Mouse (Mus musculus) left cerebral cortex, postnatal 36 days (tissue): ENCODE results near the gene Itgb6. TPM values are rescaled to one million over a fixed set of nuclear protein-coding genes. Genes with fewer than 3 reads are reported as not detected.

Experiments
- DNase-seq, 2 experiments: peaks; one replicate each; pipeline ENCODE4 v3.0.0; 2021 to 2022; ENCODE audit warnings: low spot score in 2 of 2, mixed read lengths in 1 of 2
- intact Hi-C: fragments of 180-260 bp; cut with DNase I; formaldehyde crosslinking; loops from one replicate; pipeline ENCODE4 v1.15.1; 2025
- total RNA-seq, 2 experiments: library from RNA; stranded (reverse); gene quantifications; 2 replicates each; pipeline ENCODE4 v1.2.3; 2021

Gene Itgb6
- total RNA-seq, 2 experiments from 2014 or later, result 0.10 TPM; not detected in 1

DNA sequence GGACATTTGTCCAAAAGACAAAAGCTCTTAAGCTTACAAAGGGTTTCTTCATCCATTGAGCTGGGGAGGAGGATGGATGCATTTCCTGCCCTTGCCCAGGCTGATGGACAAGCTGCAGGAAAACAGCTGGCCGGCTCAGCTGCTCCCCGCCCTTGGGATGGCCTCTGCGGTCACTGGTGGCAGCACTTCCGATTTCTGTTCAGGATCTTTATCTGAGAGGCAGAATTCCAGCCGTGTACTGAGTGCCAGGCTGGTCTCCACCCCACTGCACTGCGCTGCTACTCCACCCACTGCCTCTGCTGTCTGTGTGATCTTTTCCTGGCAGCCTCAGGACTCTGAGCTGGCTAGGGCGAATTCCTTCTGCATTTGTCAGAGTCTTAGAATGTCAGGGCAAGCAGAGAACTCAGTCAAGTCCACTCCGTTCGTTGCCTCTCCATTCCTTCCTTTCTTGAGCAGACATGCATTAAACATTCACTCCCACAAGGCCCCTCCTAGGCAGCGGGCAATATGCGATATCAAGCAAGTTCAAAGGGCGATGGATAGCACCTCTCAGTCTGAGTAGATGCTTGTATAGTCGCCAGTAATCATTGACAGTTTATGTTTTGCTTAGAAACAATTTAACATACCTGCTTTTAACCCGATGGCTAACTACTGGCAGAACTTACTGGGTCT lies 33.4 kb downstream of the Itgb6 start:
- DNase-seq, result no peak
- intact Hi-C loops, result no loop called here

DNA sequence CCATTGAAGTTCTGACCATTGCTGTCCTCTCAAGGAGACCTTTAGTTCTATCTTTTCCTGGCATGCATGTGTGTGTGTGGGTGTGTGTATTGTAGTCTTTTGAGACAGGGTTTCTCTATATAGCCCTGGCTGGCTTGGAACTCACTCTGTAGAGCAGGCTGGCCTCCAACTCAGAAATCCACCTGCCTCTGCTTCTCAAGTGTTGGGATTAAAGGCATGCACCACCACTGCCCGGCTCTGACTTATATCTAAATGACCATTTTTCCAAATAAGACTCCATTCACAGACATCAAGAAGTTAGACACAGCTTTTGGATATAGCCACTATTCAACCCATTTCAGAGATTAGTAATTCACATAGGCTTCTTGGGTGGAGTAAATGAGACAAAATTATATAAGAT lies 34.3 kb downstream of the Itgb6 start:
- DNase-seq, result no peak
- intact Hi-C loops, result no loop called here

DNA sequence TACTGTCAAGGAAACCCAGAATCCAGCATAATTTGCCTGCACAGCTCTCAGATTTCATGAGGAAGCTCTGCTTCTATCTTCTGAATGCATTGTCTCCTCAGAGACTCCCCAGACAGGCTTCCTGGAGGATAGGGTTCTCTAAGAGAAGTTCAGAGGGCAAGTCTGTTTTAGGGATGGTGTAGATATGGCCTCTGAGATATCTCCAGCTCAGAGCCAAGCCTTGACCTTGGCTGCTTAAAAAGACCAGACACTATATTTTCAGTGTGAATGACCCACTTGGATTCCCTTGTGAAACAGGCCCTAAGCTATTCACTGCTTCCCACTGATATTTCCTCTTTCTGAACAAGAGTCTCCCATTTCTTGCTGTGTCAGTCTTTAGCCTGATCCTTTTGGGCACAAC lies 36.5 kb downstream of the Itgb6 start:
- DNase-seq, result no peak
- intact Hi-C loops, result no loop called here

DNA sequence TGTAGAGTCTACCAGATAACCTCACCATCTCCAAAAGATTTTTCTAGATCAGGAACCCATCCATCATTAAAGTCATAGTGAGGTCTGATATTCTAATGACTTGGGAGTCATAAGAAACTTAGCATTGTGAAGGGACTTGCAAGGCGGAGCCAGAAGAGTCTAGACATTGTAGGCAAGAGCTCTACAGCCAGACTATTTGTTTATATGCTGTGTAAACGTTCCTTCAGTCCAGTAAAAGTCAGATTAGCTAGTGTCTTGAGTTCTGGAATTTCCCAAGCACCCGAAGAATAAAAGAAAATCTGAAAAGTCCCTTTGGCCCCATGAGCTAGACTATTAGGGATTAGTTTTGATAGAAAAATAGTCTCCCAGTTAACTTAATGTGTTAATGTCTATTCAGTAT lies 38.3 kb downstream of the Itgb6 start:
- no peak for DNase-seq

DNA sequence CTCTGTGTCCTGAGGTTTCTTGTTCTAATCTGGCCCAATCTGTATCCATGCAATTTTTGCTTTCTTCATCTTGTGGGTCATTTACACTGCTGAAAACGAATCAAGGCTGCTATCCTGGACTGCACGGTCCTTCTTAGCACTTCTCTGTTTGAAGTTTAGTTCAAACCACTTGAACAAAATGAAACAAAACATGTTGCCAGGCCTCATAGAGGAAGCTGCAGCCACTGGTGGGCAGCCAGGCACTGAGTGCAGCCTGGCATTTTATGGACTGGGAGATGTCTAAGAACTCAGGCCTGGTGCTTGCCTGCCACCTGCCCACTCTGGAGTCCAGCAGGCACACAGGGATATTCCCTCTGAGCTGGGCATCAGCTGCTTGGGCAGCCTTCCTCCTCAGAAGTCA lies 39.9 kb downstream of the Itgb6 start:
- no peak for DNase-seq
- intact Hi-C loops, result no loop called here

More for the DNA sequence above, 38.3 kb downstream of the Itgb6 start:
- intact Hi-C loops, result no loop called here

DNA sequence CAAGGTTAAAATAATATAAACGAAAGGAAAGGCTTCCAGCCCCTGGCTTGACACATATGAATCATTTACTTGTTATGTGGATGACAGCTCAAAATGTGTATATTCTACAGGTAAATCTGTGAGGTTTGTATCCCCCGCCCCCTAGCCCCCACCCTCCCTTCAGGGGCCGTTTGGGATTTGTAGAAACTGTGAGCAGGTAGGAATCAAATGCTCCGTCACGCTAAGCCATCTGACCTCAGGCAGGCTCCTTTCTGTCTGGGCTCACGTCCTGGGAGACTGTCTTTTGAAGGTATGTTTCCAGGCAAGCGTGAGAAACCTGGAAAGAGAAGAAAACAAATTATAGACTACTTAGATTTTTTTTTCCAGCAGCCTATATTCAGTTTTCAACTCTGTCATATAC lies 48.0 kb downstream of the Itgb6 start:
- DNase-seq, result no peak
- intact Hi-C loops, result no loop called here

DNA sequence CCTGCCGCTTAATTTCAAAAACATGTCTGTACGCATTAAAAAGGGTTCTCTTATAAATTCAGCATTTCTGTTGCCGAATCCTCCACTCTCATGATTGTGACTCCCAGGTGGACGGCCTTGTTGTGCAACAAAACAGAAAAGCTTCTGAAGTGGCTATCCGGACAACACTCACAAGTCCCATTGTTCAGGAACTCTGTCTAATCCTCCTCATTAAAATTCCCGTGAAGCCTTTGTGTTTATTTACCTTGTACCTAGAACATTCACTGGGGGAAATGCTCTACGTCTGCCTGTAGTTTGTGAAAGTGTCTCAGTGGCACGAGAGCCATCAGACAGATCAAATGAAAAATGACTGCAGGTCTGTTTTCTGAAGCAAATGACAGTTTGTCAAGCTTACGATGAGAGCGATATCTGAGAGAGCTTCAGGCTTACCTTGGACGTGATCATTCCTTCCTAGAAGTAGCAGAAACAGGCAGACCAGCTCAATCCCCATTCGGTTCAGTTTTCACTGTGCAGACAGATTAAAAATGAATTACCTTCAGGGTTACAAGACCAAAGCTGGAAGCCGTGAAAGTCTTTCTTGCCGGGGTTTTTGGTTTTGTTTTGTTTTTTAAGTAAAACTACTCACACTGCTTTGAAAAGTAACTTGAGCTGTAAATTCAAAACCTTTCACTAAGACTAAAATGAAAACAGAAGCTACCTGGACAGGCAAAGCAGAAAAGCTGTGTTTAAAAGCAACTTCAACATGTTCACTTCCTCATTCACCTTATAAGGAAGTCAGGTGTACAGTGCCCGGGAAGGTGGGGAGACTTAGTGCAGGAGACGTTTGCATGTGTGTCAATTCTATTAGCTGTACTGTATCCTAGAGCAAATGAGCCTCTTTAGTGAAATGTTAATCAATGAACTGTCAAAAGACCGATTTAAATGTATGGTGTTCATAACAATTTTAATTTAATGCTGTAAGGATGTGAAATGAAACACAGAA lies 49.2 kb downstream of the Itgb6 start:
- intact Hi-C loops, result no loop called here
- DNase-seq, result no peak

DNA sequence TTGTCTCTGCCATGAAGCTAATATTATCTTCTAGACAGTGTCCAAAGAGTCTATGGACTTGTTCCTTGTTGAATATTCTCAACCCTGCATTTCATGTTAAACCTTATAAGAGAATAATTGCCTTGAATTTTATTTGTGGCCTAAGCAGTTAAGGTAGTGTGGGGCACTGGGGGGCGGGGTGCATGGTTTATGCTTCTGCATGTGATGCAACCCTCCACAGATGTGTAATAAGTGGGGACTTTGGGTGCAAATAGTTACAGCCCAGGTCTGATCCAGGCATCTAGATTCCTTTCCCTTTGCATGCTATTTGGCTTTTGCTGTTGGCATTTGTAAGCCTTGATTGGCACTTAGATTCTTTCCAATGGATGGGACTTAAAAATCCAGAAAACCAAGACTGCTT lies 51.2 kb downstream of the Itgb6 start:
- no peak for DNase-seq
- intact Hi-C loops, result no loop called here

DNA sequence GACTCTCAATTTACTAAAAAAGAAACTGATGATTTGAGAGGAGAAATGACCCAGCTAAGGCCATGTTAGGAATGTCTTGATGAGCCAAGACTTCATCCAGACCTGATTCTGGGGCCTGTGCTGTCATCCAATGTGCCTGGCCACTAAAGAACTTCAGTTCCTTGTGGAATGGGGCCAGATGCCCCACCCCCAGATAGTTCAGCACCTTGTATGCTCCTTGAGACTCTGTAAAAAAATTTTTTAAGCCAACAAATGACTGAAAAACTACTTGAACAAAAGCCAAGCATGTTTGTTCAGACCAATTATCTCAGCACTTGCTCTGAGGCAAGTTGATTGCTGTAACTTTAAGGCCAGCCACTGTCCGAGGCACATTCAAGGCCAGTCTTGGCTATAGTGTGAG lies 59.4 kb downstream of the Itgb6 start:
- intact Hi-C loops, result no loop called here
- no peak for DNase-seq

DNA sequence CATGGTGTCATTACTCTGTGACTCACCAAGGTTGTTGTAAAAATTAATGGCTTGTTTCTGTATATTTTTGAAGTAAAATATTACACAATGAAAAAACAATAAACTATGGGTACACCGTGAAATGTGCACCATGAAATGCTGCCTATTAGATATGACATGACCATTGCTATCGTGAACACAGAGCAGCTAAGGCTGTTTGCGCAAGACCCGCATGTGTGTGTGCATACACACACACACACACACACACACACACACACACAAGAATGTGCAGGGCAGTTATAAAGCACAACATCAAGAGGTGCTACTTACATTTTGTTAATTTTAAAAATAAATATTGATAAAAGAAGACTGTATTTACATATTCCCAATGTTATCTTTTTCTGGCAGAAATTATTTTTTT lies 62.5 kb downstream of the Itgb6 start:
- intact Hi-C loops, result no loop called here
- no peak for DNase-seq

DNA sequence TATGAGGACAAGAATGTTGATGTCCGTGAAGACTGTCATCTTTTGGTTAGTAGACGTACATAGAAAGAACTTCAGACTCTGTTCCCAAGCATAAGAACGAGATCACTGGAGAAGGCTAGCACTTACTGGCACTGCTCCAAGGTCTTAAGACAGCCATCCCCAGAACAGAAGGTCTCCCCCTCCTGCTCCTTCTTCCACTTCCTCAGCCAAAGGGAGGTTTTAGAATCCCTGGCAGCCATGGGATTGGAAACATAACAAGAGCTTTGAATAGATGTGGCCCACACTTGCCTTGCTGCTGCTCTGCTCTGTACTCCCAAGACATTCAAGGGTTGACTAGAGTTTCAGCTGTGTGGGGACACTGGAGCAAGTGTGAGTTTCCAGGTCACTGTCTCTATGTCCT lies 63.5 kb downstream of the Itgb6 start:
- no peak for DNase-seq
- intact Hi-C loops, result no loop called here

DNA sequence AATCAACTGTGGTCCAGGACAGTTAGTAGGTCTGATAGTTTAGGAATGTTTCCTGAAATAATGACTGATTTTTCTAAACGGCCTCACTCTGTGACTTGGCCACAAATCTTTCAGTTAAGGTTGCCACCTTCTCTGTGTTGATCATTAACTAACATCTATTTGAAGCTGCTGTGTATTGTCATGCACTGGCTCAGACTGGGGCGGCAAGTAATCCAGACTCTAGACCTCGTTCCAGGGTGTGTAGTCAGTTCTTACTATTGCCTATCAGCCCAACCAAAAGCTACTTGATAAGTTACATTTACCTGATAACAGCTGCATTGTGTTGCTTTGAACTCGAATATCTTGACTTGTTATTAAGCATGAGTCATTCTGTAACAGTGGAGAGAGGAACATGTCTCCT lies 67.6 kb downstream of the Itgb6 start:
- DNase-seq, result no peak
- intact Hi-C loops, result no loop called here

DNA sequence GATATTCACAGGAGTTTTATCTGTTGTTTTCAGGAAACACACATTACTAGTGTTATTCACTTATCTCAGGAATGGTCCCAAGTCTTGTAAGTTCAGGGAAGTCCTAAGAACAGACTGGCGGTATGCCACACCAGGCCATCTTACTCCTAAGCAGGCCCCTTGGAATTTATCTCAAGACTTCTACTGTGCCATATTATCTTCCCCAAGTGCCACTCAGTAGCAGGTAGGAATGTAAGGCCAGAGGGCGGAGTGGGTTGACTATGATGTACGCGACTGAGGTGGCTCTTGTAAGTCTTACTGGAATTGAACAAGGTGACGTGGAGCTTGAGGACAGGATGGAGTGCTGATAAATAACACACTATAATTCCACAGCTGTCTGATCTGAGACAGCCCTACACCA lies 72.3 kb downstream of the Itgb6 start:
- intact Hi-C loops, result no loop called here

DNA sequence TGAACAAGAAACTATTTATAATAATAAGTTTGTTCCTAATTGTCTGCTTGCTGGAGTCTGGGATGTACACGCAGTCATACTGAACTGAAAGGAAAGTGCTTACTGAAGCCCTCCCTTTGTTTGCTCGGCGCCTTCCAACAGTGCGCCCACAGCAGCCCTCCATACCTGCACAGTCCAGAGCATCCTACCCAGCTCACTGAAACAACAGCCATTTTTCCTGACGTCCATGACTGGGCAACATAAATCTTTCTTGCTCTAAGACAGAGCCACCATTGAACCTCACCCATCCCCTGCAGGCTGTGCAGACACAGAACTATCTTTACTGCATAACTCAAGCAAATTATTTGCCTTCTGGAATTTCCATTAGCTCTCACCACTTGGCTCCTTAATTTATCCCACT lies 74.8 kb downstream of the Itgb6 start:
- intact Hi-C loops, result no loop called here
- DNase-seq, result no peak

More for the DNA sequence above, 72.3 kb downstream of the Itgb6 start:
- no peak for DNase-seq

DNA sequence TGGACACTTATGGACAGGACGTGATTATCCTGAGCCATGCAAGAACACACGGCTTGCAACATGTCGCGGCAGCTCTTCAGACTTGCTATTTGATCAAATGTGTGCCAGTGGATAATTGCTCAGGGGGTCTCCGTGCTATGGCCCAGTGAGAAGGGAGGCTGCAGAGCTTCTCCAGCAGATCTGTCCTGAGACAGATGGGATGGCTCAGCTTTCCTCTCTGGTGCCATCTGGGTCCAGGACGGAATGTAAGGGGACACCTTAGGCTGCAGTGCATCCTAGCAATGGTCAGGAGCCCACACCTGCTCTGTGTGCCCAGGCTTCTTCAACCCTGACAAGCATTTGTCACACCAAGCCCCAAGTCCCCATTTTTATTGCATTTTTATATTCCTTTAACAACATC lies 75.9 kb downstream of the Itgb6 start:
- no peak for DNase-seq
- intact Hi-C loops, result no loop called here

DNA sequence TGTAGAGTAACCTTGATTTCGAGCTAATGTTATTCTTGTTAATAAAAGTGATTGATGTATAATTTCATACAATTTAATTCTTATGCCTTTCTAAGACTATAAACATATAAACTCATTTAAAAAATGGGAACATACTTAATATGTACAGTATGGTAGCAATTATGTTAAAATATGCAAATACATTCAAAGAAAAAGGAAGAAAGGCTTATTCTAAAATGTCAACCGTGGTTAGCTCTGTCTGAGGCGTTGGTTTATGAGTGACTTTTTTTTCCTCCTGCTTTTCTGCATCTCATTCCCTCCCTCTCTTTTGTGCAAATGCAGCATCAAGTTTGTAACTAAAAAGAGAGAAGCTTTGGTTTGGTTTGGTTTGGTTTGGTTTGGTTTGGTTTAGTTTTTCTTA lies 79.0 kb downstream of the Itgb6 start:
- intact Hi-C loops, result no loop called here
- no peak for DNase-seq

DNA sequence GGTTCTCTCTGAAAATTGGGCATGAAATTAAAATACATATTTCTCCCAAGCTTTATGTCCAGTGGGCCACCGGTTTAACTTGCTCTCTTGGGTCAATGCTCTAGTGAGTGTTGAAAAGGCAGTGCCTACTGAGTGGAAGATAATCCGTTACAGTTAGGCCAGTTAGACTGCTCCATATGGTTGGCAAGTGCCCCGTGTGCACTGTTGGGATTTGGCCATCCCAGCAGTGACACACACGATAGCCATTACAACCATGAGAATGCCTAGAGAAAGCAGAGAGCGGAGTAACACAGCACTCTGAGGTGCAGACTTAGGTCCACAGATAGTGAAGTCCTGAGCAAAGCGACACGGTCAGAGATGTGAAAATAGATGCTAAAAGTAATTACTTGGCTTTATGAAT lies 79.8 kb downstream of the Itgb6 start:
- DNase-seq, result no peak
- intact Hi-C loops, result no loop called here

DNA sequence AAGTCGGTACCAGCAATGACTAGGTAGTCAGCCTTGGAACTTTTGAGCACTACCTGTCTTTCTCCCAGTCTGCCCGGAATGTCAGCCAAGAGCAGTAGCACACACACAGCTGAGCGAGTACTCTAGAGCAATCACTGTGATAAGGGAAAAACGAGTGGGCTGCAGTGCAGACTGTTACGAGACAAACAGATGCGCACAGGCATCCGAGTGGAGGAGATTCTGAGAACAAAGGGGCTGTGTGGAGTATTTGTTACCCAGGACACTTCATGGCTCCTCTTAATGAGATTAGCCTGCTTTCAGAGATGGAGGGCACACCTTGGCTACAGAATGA lies 82.1 kb downstream of the Itgb6 start:
- DNase-seq, result no peak
- intact Hi-C loops, result no loop called here

DNA sequence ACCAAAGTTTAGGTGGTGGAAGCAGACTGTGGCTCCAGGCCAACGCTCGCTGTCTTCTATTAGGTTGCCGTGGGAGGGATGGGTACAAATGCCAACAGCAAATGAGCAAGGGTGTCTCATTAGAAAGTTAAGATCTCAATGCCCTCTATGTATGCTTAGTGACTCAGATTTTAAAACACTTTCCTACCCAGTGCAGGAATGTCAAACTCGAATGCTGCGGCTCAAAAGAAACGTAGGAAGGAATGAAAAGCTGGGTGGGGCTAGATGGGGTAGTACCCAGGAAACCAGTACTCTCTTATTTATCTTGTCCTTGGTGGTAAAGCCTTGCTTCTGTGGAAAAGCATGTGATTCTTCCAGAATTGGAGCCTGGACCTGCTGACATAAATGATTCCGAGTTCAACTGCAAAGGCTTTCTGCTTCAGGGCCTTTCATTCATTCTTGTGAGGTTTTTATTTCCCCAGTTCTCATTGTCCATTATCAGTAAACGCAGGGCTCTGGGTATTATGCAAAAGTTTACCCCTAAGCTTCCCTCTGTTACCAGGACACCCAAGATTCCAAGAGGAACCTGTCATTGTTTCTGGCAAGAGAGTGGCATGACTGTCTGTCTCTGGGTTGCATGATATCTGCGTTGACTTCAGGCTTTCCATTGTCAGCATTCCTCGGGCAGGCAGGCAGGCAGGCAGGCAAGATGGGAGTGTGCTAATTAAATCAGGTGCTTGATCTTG lies 82.7 kb downstream of the Itgb6 start:
- intact Hi-C loops, result no loop called here

DNA sequence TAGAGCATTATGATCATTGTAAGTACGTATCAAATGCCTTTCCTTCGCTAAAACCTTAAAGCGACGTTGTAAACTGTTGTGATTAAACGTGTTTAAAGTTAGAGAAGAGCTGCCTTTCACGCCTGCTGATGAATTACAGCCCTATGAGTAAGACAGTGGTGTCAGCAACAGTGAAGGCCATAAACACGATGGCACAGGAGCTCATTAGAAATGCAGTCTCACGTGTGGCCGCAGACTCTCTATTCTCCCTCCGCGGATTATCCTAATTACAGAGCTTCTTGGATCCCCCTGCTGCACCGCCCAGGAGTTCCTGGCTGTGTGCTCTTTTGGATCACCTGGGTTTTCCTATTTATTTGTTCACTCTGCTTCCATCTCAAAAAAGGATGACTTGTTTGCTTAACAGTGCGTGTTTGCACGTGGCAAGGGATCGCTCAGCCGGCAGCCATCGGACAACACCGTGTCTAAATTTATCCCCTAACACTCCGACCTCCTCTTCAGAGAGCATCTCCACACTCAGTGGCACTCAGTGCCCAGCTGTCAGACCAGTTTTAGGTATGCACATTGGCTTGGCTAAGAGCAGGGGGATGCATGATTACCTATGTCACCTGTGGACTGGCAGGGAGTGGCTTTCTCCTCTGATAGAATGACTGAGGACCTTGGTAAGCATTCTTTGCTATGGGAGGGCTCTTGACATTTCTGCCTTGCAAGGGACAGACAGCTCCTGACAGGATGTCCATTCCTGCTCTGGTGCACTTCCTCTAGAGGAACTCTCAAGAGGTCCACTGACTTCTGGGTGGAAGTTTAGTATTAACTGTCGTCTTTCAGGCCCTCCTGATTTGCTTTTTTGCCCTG lies 85.3 kb downstream of the Itgb6 start:
- intact Hi-C loops, result no loop called here
- DNase-seq, result no peak

More for the DNA sequence above, 82.7 kb downstream of the Itgb6 start:
- DNase-seq, result no peak
